Mouse (Mus musculus) ES-E14 (cell line): ENCODE measurements around the gene Csnk1g2.

Experiments used
- MAFK ChIP-seq: IDR thresholded peaks from 2 replicates; pipeline ENCODE4 v1.6.1; 2014; ENCODE audit warnings: mild to moderate bottlenecking, low read depth, low read length, inconsistent platforms; ENCODE audit not compliant: insufficient read depth
- ZC3H11A ChIP-seq: IDR thresholded peaks from 2 replicates; pipeline ENCODE4 v1.6.1; 2012; ENCODE audit warnings: low read depth, mild to moderate bottlenecking, inconsistent platforms, low read length, borderline replicate concordance
- ZNF384 ChIP-seq: IDR thresholded peaks from 2 replicates; pipeline ENCODE4 v1.6.1; 2012; ENCODE audit warnings: low read depth, low read length, inconsistent platforms

DNA sequence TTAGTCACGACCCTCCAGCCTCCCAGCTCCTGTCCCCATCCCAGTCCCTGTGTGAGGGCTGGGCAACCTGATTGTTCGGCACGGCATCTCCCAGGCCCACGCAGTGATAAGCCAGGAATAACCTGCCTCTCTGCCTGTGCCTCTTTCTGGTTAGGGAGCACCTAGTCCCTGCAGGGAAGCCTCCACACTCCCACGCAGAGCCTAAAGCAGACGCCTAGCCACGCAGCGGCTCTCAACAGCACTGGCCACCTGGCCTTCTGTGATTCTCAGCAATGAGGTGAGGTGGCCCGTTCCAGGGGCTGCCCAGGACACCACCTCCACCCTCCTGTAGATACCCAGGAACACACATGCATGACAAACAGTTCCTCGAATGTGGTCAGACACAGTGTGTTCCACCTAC is 27.8 kb downstream of the Csnk1g2 start:
- no peak for TF ChIP-seq MAFK
- no peak for TF ChIP-seq ZC3H11A
- TF ChIP-seq ZNF384: no peak
